Mouse (Mus musculus): ENCODE data around the gene Pomt2. TPM values are rescaled to one million over a fixed set of nuclear protein-coding genes. Genes with fewer than 3 reads are reported as not detected.

The Pomt2 gene
- polyA plus RNA-seq, 1 experiment from 2014 or later: 17.6 TPM

DNA sequence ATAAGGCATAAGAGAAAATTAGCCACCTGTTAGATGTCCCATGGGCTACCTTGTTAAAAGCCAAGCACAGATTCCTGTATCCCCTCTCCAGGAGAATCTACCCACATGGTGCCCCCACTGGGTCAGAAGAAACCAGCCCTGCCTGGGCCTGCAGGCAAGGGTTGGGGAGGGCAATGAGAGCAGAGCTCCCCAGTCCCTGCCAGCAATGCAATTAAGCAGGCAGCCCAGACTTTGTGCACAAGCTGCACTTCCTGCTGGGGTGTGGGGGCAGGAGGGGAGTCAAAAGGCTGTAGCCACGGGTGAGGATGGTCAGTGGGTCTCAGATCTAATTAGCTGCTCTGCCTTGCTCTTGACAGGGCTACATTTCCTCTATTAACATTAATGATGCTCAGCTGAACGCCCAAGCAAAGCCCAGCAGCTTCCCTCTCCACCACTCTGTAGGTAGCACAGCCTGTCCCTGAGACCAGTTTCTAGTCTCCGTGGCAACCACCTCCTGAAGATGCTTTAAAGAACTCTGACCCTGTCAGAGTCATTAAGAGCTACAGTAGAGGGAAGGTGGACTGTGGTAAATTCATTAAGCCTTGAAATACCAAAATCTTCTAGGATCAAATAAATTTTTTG is 40.3 kb downstream of the Pomt2 start:
- DNase-seq (ENCODE audit: low spot score) (no peak), ATAC-seq (ENCODE audit: insufficient read depth, low FRiP score, low TSS enrichment) (no peak)
- no peaks in the 10 kb centered on the region; the same call in 1 of the 2 replicates for H3K36me3 ChIP-seq (ENCODE audit: control insufficient read depth, insufficient read depth, low read length)
- H3K9ac ChIP-seq (ENCODE audit: low read length): no peak overlapping the region
- H3K27me3 ChIP-seq (ENCODE audit: control insufficient read depth, insufficient read depth, low read length): peaks cover 4% of the 10 kb centered on the region; the same call in 1 of the 2 replicates
- no peak overlapping the region for H3K27ac ChIP-seq (ENCODE audit: low read depth, low read length)
- H3K4me1 ChIP-seq (ENCODE audit: control insufficient read depth, insufficient read depth, low read length): no peaks in the 10 kb centered on the region
- no peaks in the 10 kb centered on the region for H3K9me3 ChIP-seq (ENCODE audit: control insufficient read depth, low read length)
- no peak overlapping the region for H3K4me2 ChIP-seq (ENCODE audit: low read depth)
- WGBS: 42% methylated on average over 3 of the region's 3 CpGs
- H3K4me3 ChIP-seq (ENCODE audit: low read depth, low read length): no peak overlapping the region

DNA sequence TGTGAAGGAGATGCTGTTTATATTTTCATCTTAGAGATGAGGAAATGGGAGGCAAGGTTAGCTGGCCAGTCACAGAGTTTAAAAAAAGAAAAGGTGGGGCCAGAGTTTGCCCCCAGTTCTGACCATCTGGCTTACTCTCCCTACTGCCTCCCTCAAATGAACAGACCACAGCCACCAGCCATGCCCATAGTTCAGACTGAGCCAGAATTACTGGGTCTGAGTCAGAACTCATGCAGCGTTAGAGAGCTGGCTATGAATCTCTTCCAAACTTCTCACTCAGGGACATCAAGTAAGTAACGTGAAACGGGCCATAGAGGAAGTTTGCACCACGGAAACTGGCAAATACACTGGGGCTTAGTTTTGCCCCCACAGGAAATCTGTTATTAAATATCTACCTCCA is 43.0 kb downstream of the Pomt2 start:
- H3K4me2 ChIP-seq (ENCODE audit: low read depth): no peak overlapping the region
- no peak overlapping the region for H3K9ac ChIP-seq (ENCODE audit: low read length)
- WGBS: 92% methylated on average over 4 of the region's 4 CpGs
- peaks cover 14% of the 10 kb centered on the region for H3K27me3 ChIP-seq (ENCODE audit: control insufficient read depth, insufficient read depth, low read length)
- no peaks in the 10 kb centered on the region for H3K36me3 ChIP-seq (ENCODE audit: control insufficient read depth, insufficient read depth, low read length)
- H3K4me1 ChIP-seq (ENCODE audit: control insufficient read depth, insufficient read depth, low read length): no peaks in the 10 kb centered on the region
- H3K9me3 ChIP-seq (ENCODE audit: control insufficient read depth, low read length): no peaks in the 10 kb centered on the region
- H3K27ac ChIP-seq (ENCODE audit: low read depth, low read length): no peak overlapping the region
- H3K4me3 ChIP-seq (ENCODE audit: low read depth, low read length): no peak overlapping the region
- no peak for DNase-seq (ENCODE audit: low spot score)
- no peak for ATAC-seq (ENCODE audit: insufficient read depth, low FRiP score, low TSS enrichment)

DNA sequence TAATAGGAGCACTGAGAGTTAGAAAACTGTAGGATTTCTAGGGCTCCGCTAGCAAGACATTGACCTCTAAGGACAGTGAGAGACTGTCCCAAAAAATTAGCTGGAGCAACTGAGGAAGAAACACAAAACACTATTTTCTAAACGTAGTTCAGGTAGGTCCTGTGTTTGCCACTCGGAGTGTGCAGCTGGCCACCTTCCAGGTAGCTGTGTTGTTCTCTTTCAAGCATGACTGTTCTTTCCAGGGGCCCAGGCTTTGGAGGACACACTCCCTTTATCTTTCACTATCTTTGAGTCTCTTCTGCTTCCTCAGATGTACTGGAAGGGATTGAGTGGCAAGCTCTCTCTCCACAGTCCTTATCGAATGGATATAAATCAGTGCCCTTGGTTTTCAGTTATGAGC is 44.3 kb downstream of the Pomt2 start:
- H3K27me3 ChIP-seq (ENCODE audit: control insufficient read depth, insufficient read depth, low read length): peaks cover 14% of the 10 kb centered on the region
- DNase-seq (ENCODE audit: low spot score) (no peak), ATAC-seq (ENCODE audit: insufficient read depth, low FRiP score, low TSS enrichment) (no peak)
- H3K4me1 ChIP-seq (ENCODE audit: control insufficient read depth, insufficient read depth, low read length): no peaks in the 10 kb centered on the region
- 91% methylated on average over 4 of the region's 4 CpGs for WGBS
- no peak overlapping the region for H3K9ac ChIP-seq (ENCODE audit: low read length)
- no peaks in the 10 kb centered on the region for H3K36me3 ChIP-seq (ENCODE audit: control insufficient read depth, insufficient read depth, low read length)
- no peaks in the 10 kb centered on the region for H3K9me3 ChIP-seq (ENCODE audit: control insufficient read depth, low read length)
- H3K4me3 ChIP-seq (ENCODE audit: low read depth, low read length): no peak overlapping the region
- no peak overlapping the region for H3K27ac ChIP-seq (ENCODE audit: low read depth, low read length)
- H3K4me2 ChIP-seq (ENCODE audit: low read depth): no peak overlapping the region

DNA sequence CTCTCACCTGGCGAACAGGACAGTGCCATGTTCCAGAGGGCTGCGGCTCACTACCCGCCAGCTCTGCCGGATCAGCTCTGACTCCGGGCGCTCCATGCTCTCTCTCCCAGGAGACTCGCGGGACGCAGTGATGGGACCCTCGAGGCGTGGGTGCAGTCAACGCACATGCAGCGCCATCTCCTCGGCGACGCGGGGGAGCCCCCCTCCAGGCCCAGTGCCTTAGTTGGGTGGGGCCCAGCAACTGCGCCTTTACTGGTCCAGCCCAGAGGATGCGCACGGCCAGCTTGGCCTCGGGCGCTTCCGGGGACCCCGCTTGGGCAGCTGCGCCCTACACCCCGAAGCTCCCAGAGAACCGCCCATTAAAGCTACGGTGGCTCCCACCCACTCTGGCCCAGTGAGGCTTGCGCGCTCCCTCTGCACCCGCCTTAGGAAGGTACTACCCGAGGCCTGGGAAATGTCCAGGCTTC is 45.6 kb downstream of the Pomt2 start, which contains the start of gene Ngb:
Gene Ngb, minus strand, starts transcription at position 375 of the 467 bp plus-strand sequence.
- ATAC-seq (ENCODE audit: insufficient read depth, low FRiP score, low TSS enrichment) (no peak), DNase-seq (ENCODE audit: low spot score) (no peak)
- Histone ChIP-seq H3K27me3 (ENCODE audit: control insufficient read depth, insufficient read depth, low read length) (peaks cover 14% of the 10 kb centered on the region), H3K4me1 (ENCODE audit: control insufficient read depth, insufficient read depth, low read length) (no peaks in the 10 kb centered on the region), H3K4me3 (ENCODE audit: low read depth, low read length) (no peak within 1 kb of the TSS), H3K36me3 (ENCODE audit: control insufficient read depth, insufficient read depth, low read length) (no peaks in the 10 kb centered on the region), H3K4me2 (ENCODE audit: low read depth) (peak within 1 kb of the TSS; percentile 36), H3K9me3 (ENCODE audit: control insufficient read depth, low read length) (no peaks in the 10 kb centered on the region), H3K27ac (ENCODE audit: low read depth, low read length) (no peak within 1 kb of the TSS), H3K9ac (ENCODE audit: low read length) (no peak within 1 kb of the TSS)
- WGBS: 3% methylated on average over 32 of the region's 32 CpGs

DNA sequence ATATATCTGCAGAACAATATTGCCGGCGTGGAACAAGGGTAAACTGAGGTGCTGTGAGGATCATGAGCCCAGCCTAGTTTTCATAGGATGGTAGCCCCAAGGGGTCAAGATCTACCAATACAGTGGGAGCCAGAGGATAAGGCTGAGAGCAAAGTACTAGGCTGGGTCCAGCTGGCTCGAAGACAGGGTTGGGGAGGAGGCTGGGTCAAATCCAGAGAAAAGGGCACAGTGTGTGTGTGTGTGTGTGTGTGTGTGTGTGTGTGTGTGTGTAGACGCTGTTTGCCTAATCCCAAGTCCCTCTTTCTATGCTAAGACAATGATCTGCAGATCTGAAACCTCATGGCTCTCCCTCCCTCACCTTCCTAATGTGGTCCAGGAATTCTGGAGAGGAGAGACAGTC is 47.4 kb downstream of the Pomt2 start:
- Histone ChIP-seq H3K4me2 (ENCODE audit: low read depth) (no peak overlapping the region), H3K27ac (ENCODE audit: low read depth, low read length) (no peak overlapping the region), H3K27me3 (ENCODE audit: control insufficient read depth, insufficient read depth, low read length) (peaks cover 14% of the 10 kb centered on the region), H3K4me1 (ENCODE audit: control insufficient read depth, insufficient read depth, low read length) (no peaks in the 10 kb centered on the region), H3K9me3 (ENCODE audit: control insufficient read depth, low read length) (no peaks in the 10 kb centered on the region), H3K4me3 (ENCODE audit: low read depth, low read length) (no peak overlapping the region), H3K36me3 (ENCODE audit: control insufficient read depth, insufficient read depth, low read length) (no peaks in the 10 kb centered on the region), H3K9ac (ENCODE audit: low read length) (no peak overlapping the region)
- DNase-seq (ENCODE audit: low spot score) (no peak), ATAC-seq (ENCODE audit: insufficient read depth, low FRiP score, low TSS enrichment) (no peak)
- WGBS: 84% methylated on average over 4 of the region's 4 CpGs

DNA sequence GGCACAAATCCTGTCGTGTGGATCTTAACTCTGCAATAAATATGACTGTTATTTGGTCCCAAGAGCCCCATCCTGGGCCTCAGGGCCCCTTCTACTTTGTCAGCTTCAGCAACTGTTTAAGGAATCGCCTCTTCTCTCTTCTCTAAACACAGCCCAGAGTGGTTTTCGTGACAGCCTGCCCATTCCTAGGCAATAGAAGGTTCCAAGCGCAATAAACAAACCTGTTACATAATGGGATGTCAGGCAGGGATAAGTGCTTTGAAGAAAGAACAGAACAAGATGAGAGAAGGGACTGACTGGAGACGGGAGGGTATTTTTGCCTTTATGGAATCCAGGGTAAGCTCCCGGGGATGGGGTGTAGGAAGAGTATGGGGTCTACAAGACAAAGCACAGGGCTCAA is 54.1 kb downstream of the Pomt2 start:
- ATAC-seq (ENCODE audit: insufficient read depth, low FRiP score, low TSS enrichment) (no peak), DNase-seq (ENCODE audit: low spot score) (no peak)
- H3K9me3 ChIP-seq (ENCODE audit: control insufficient read depth, low read length): no peaks in the 10 kb centered on the region
- WGBS: 68% methylated on average over 6 of the region's 6 CpGs
- no peak overlapping the region for H3K4me2 ChIP-seq (ENCODE audit: low read depth)
- no peaks in the 10 kb centered on the region for H3K4me1 ChIP-seq (ENCODE audit: control insufficient read depth, insufficient read depth, low read length)
- H3K4me3 ChIP-seq (ENCODE audit: low read depth, low read length): no peak overlapping the region
- H3K27me3 ChIP-seq (ENCODE audit: control insufficient read depth, insufficient read depth, low read length): no peaks in the 10 kb centered on the region
- H3K36me3 ChIP-seq (ENCODE audit: control insufficient read depth, insufficient read depth, low read length): no peaks in the 10 kb centered on the region
- no peak overlapping the region for H3K27ac ChIP-seq (ENCODE audit: low read depth, low read length)
- H3K9ac ChIP-seq (ENCODE audit: low read length): no peak overlapping the region

DNA sequence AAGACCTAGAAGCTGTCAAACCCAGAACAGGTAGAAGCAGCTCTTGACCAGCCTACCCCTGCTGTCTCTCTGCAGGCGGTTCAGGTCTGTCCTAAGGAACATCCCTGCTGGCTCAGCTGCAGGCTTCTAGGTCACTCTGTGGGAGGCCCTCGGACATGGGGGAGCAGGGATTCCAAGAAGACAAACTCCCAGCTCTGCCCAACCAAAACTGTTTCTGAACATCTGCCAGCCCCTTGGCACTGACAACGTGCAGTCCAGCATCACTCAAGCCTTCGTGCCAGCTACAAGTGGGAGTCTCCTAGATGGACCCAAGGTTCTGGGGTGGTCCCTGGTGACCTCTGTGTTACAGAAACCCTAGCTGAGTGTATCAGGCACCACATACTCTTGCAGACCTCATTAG is 54.5 kb downstream of the Pomt2 start:
- no peaks in the 10 kb centered on the region for H3K9me3 ChIP-seq (ENCODE audit: control insufficient read depth, low read length)
- ATAC-seq (ENCODE audit: insufficient read depth, low FRiP score, low TSS enrichment): no peak
- no peak overlapping the region for H3K27ac ChIP-seq (ENCODE audit: low read depth, low read length)
- 84% methylated on average over 3 of the region's 4 CpGs for WGBS
- H3K4me1 ChIP-seq (ENCODE audit: control insufficient read depth, insufficient read depth, low read length): no peaks in the 10 kb centered on the region
- H3K36me3 ChIP-seq (ENCODE audit: control insufficient read depth, insufficient read depth, low read length): no peaks in the 10 kb centered on the region
- H3K4me3 ChIP-seq (ENCODE audit: low read depth, low read length): no peak overlapping the region
- H3K27me3 ChIP-seq (ENCODE audit: control insufficient read depth, insufficient read depth, low read length): no peaks in the 10 kb centered on the region
- no peak for DNase-seq (ENCODE audit: low spot score)
- no peak overlapping the region for H3K4me2 ChIP-seq (ENCODE audit: low read depth)
- no peak overlapping the region for H3K9ac ChIP-seq (ENCODE audit: low read length)

DNA sequence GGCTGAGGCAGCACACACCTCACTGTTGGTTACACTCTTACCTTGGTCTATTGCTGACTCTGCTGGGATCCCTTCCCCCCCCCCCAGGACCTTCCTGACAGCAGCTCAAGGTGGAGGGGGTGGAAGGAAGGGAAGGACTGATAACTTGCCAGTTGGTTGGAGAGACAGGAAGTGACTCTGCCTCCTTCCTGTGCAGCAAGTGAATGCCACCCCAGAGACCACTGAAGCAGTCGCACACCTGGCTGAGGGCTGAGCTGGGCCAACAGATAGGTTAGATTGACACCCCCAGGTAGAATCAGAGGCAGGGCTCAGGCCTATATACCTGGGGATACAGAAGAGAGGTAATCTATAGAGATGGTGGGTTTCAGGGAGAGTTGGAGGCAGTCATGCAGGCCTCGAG is 55.9 kb downstream of the Pomt2 start:
- Histone ChIP-seq H3K9ac (ENCODE audit: low read length) (no peak overlapping the region), H3K9me3 (ENCODE audit: control insufficient read depth, low read length) (no peaks in the 10 kb centered on the region), H3K36me3 (ENCODE audit: control insufficient read depth, insufficient read depth, low read length) (no peaks in the 10 kb centered on the region), H3K4me3 (ENCODE audit: low read depth, low read length) (no peak overlapping the region), H3K27ac (ENCODE audit: low read depth, low read length) (no peak overlapping the region), H3K27me3 (ENCODE audit: control insufficient read depth, insufficient read depth, low read length) (no peaks in the 10 kb centered on the region), H3K4me2 (ENCODE audit: low read depth) (no peak overlapping the region), H3K4me1 (ENCODE audit: control insufficient read depth, insufficient read depth, low read length) (no peaks in the 10 kb centered on the region)
- 93% methylated on average over 2 of the region's 2 CpGs for WGBS
- ATAC-seq (ENCODE audit: insufficient read depth, low FRiP score, low TSS enrichment): no peak
- DNase-seq (ENCODE audit: low spot score): no peak

DNA sequence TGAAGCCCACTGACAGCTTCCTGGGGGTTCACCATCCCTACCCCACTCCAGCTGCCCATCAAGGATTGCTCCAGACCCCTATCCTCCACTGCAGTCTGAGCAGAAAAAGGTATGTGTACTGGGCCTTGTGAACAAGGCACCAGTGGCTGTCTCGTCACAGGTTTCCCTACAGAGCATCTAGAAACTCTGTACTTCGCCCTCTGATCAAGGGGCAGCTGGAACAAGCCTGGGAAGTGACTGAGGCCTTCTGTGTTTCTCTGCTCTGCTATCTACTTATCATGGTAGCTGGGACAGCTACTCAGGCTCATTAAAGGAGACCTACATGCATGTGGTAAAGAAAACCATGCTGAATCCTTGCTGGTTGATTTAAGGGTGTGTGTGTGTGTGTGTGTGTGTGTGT is 58.1 kb downstream of the Pomt2 start:
- Histone ChIP-seq H3K27me3 (ENCODE audit: control insufficient read depth, insufficient read depth, low read length) (no peaks in the 10 kb centered on the region), H3K9ac (ENCODE audit: low read length) (no peak overlapping the region), H3K36me3 (ENCODE audit: control insufficient read depth, insufficient read depth, low read length) (no peaks in the 10 kb centered on the region), H3K4me1 (ENCODE audit: control insufficient read depth, insufficient read depth, low read length) (no peaks in the 10 kb centered on the region), H3K9me3 (ENCODE audit: control insufficient read depth, low read length) (no peaks in the 10 kb centered on the region), H3K27ac (ENCODE audit: low read depth, low read length) (no peak overlapping the region), H3K4me2 (ENCODE audit: low read depth) (no peak overlapping the region), H3K4me3 (ENCODE audit: low read depth, low read length) (no peak overlapping the region)
- DNase-seq (ENCODE audit: low spot score) (no peak), ATAC-seq (ENCODE audit: insufficient read depth, low FRiP score, low TSS enrichment) (no peak)
- WGBS: 77% methylated on average over 2 of the region's 2 CpGs
